10 mouse cellular contexts compared by ENCODE assay signal in genomic region chr9:121334311-121334851, GRCm38 (mm10). TPM values are rescaled to one million over a fixed set of nuclear protein-coding genes. Genes with fewer than 3 reads are reported as not detected.
DNase-seq lines count a peak whose midpoint lies in the region; ATAC-seq lines count a peak whose summit lies in the region.
"Had no signal": no experiment of that assay in that cellular context is flagged by ENCODE, and none has a peak within 500 bp of the region (broad histone marks: within the 10 kb centered on the region; RNA-seq: fewer than 3 reads in every experiment).

No protein-coding gene starts in this region.

- peak overlapping the region; percentile 70 for H3K27ac ChIP-seq in hindbrain, embryonic 15.5 days (replicated peaks)
- H3K27ac ChIP-seq in neural tube, embryonic 15.5 days (replicated peaks): peak overlapping the region; percentile 63

- DNase-seq in heart, adult 11 months: peak; percentile 93
- DNase-seq in heart, postnatal 36 days: no peak
- DNase-seq in lung, postnatal 10 days: peak; percentile 56
- no peak for DNase-seq in lung, postnatal 25 days (ENCODE audit: low spot score)
- no peak for DNase-seq in urinary bladder, postnatal 25 days (ENCODE audit: low spot score)
- no peak for DNase-seq in B cell, adult 2 months
- DNase-seq: cerebellum, adult 11-12 months; kidney, adult 11 months had no signal

- no peak overlapping the region for H3K9ac ChIP-seq in hindbrain, embryonic 15.5 days
- H3K9ac ChIP-seq in neural tube, embryonic 15.5 days (replicated peaks): no peak overlapping the region

- no peaks in the 10 kb centered on the region for H3K27me3 ChIP-seq in hindbrain, embryonic 15.5 days
- no peaks in the 10 kb centered on the region for H3K27me3 ChIP-seq in neural tube, embryonic 15.5 days (replicated peaks)

- ATAC-seq in hindbrain, embryonic 15.5 days (ENCODE audit: low FRiP score, low read depth): 0 out of 2 replicates have a peak, but pooled peaks have one; percentile 8
- ATAC-seq in neural tube, embryonic 15.5 days (ENCODE audit: low FRiP score): no peak

- no peaks in the 10 kb centered on the region for H3K9me3 ChIP-seq in hindbrain, embryonic 15.5 days
- H3K9me3 ChIP-seq in neural tube, embryonic 15.5 days (replicated peaks): no peaks in the 10 kb centered on the region

- H3K36me3 ChIP-seq in hindbrain, embryonic 15.5 days: no peaks in the 10 kb centered on the region
- H3K36me3 ChIP-seq in neural tube, embryonic 15.5 days: no peaks in the 10 kb centered on the region

- H3K4me1 ChIP-seq in hindbrain, embryonic 15.5 days (replicated peaks): peaks cover 80% of the 10 kb centered on the region
- H3K4me1 ChIP-seq in neural tube, embryonic 15.5 days: peaks cover 71% of the 10 kb centered on the region

- no peak overlapping the region for H3K4me3 ChIP-seq in hindbrain, embryonic 15.5 days
- H3K4me3 ChIP-seq in neural tube, embryonic 15.5 days (replicated peaks): no peak overlapping the region

- intact Hi-C loops in heart, postnatal 36 days (cut with DNase I): loop anchor here (1.0 kb wide), 1 partner anchor 18 kb away; no protein-coding TSS in a partner anchor

- WGBS in hindbrain, embryonic 15.5 days: 23% methylated on average over 8 of the region's 8 CpGs
- 35% methylated on average over 8 of the region's 8 CpGs for WGBS in neural tube, embryonic 15.5 days

- no peak overlapping the region for H3K4me2 ChIP-seq in hindbrain, embryonic 15.5 days
- no peak overlapping the region for H3K4me2 ChIP-seq in neural tube, embryonic 15.5 days

RNA-seq across cellular contexts. Expression of gene Trak1, which starts 37.1 kb away (rescaled TPM):
- 100 to 1,000 TPM; 305 to 315 TPM for total RNA-seq in heart, postnatal 36 days (2021)
- 58.3 and 58.4 TPM in 2 replicates for polyA plus RNA-seq in hindbrain, embryonic 15.5 days (2015; fragmentation: Nextera tagmentation; extraction: Ambion mirVana)
- polyA plus RNA-seq in neural tube, embryonic 15.5 days (2015; fragmentation: Nextera tagmentation; extraction: Ambion mirVana): 50.9 and 52.9 TPM in 2 replicates

RNA-seq across cellular contexts. Expression of gene Ulk4, which starts 57.4 kb away (rescaled TPM):
- under 1 TPM; 0.17 to 0.46 TPM for total RNA-seq in heart, postnatal 36 days (2021)
- 75.9 and 94.1 TPM in 2 replicates for polyA plus RNA-seq in hindbrain, embryonic 15.5 days (2015; fragmentation: Nextera tagmentation; extraction: Ambion mirVana)
- polyA plus RNA-seq in neural tube, embryonic 15.5 days (2015; fragmentation: Nextera tagmentation; extraction: Ambion mirVana): 62.5 and 71.2 TPM in 2 replicates

Comparison
In these comparisons a context has a peak if more than half of its experiments do, and no peak if none do; other contexts are left out.
1. DNase-seq: peak in heart, adult 11 months (single experiment) and lung, postnatal 10 days (single experiment); none in heart, postnatal 36 days (0 of 2), lung, postnatal 25 days (single experiment), urinary bladder, postnatal 25 days (single experiment) and B cell, adult 2 months (0 of 2).